Mouse (Mus musculus): Measurements from ENCODE around the gene Adap1. TPM values are rescaled to one million over a fixed set of nuclear protein-coding genes. Genes with fewer than 3 reads are reported as not detected.

Adap1 gene
- total RNA-seq, 1 experiment, result 65.0 TPM

DNA sequence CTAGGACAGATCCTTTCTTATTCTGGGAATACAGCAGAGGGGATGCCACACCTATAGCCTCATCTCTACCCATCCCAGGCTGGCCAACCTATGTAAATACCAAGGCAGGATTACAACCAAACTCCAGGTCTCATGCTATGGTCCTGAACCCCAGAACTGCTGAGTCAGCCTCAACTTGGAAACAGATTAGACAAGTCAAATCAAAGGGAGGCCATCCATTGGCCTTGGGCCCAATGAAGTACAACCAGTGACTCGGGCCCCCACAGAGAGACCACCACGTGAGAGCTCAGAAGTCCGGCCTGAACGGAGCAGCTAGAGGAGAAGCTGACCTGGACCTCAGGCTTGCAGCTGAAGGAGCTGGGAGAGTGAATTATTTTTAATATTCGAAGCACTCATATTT is 27.7 kb downstream of the Adap1 start:
- no peak overlapping the region for H3K27ac ChIP-seq (ENCODE audit: insufficient read depth, low read depth, low read length, poor library complexity, severe bottlenecking)
- in situ Hi-C loops (cut with MboI; ENCODE audit: low sequenced_read_pairs in 2 of 2, unreplicated experiment in 2 of 2), result no loop called here
- H3K4me3 ChIP-seq (ENCODE audit: insufficient read depth in 1 of 2, low read depth in 1 of 2, low read length in 2 of 2, poor library complexity in 1 of 2, severe bottlenecking in 1 of 2), result no peak overlapping the region
- peaks cover 0 to 18% of the 10 kb centered on the region in 2 experiments; a peak in 2 of 4 replicates for H3K4me1 ChIP-seq (ENCODE audit: control insufficient read depth in 2 of 2, insufficient read depth in 2 of 2, low read length in 2 of 2, poor library complexity in 1 of 2)
- DNase-seq (ENCODE audit: low read depth, low spot score), result no peak
- no peak for TF ChIP-seq HCFC1 (IDR thresholded peaks at IDR 0.05; ENCODE audit: borderline replicate concordance, insufficient read depth, low read length)
- peak; percentile 79 for TF ChIP-seq MAFK (IDR thresholded peaks at IDR 0.05; ENCODE audit: insufficient read depth, low read depth, low read length)
- no peaks in the 10 kb centered on the region; the same call in 1 of the 2 replicates for H3K36me3 ChIP-seq (ENCODE audit: control insufficient read depth, insufficient read depth, low read length, poor library complexity, severe bottlenecking)
- H3K9me3 ChIP-seq (ENCODE audit: control insufficient read depth, insufficient read depth, low read depth, low read length), result no peaks in the 10 kb centered on the region
- H3K9ac ChIP-seq (ENCODE audit: insufficient read depth, low read depth, low read length, poor library complexity, severe bottlenecking), result no peak overlapping the region

GRCm38 (mm10) chr5:139297092-139297491 is 28.3 kb downstream of the Adap1 start:
- H3K4me1 ChIP-seq (ENCODE audit: control insufficient read depth in 2 of 2, insufficient read depth in 2 of 2, low read length in 2 of 2, poor library complexity in 1 of 2), result peaks cover 0 to 22% of the 10 kb centered on the region in 2 experiments; a peak in 2 of 4 replicates
- no peak overlapping the region for H3K4me3 ChIP-seq (ENCODE audit: insufficient read depth in 1 of 2, low read depth in 1 of 2, low read length in 2 of 2, poor library complexity in 1 of 2, severe bottlenecking in 1 of 2)
- no peaks in the 10 kb centered on the region; the same call in 1 of the 2 replicates for H3K36me3 ChIP-seq (ENCODE audit: control insufficient read depth, insufficient read depth, low read length, poor library complexity, severe bottlenecking)
- H3K27ac ChIP-seq (ENCODE audit: insufficient read depth, low read depth, low read length, poor library complexity, severe bottlenecking), result no peak overlapping the region
- no peaks in the 10 kb centered on the region for H3K9me3 ChIP-seq (ENCODE audit: control insufficient read depth, insufficient read depth, low read depth, low read length)
- DNase-seq (ENCODE audit: low read depth, low spot score), result no peak
- TF ChIP-seq HCFC1 (IDR thresholded peaks at IDR 0.05; ENCODE audit: borderline replicate concordance, insufficient read depth, low read length) (no peak), MAFK (IDR thresholded peaks at IDR 0.05; ENCODE audit: insufficient read depth, low read depth, low read length) (no peak), ZNF384 (IDR thresholded peaks at IDR 0.05; ENCODE audit: low read depth, low read length) (no peak), CHD2 (IDR thresholded peaks at IDR 0.05; ENCODE audit: low read depth, low read length) (no peak), ZC3H11A (IDR thresholded peaks at IDR 0.05; ENCODE audit: borderline replicate concordance, low read depth, low read length) (no peak)
- in situ Hi-C loops (cut with MboI; ENCODE audit: low sequenced_read_pairs in 2 of 2, unreplicated experiment in 2 of 2), result no loop called here
- no peak overlapping the region for H3K9ac ChIP-seq (ENCODE audit: insufficient read depth, low read depth, low read length, poor library complexity, severe bottlenecking)

DNA sequence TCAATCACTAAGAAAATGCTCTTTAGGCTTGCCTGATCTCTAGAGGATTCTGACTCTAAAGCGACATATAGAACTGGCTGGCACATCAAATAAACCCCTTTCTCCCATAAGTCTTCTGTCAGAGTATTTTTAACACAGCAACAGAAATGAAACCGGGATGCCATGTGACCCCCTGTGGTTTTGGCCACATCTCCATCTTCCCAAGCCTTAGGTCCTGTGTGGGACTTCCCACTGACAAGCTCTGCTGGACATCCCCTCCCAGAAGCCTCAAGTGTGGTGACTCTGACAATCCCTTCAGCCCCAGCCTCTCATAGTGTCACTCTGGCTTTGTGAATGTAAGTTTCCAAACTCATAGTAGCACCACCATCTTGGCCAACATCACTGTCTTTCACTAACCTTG is 31.3 kb downstream of the Adap1 start:
- in situ Hi-C loops (cut with MboI; ENCODE audit: low sequenced_read_pairs in 2 of 2, unreplicated experiment in 2 of 2), result no loop called here
- Histone ChIP-seq H3K4me3 (ENCODE audit: insufficient read depth in 1 of 2, low read depth in 1 of 2, low read length in 2 of 2, poor library complexity in 1 of 2, severe bottlenecking in 1 of 2) (no peak overlapping the region), H3K4me1 (ENCODE audit: control insufficient read depth in 2 of 2, insufficient read depth in 2 of 2, low read length in 2 of 2, poor library complexity in 1 of 2) (peaks cover 0 to 16% of the 10 kb centered on the region in 2 experiments; a peak in 2 of 4 replicates), H3K9me3 (ENCODE audit: control insufficient read depth, insufficient read depth, low read depth, low read length) (no peaks in the 10 kb centered on the region), H3K27ac (ENCODE audit: insufficient read depth, low read depth, low read length, poor library complexity, severe bottlenecking) (no peak overlapping the region), H3K9ac (ENCODE audit: insufficient read depth, low read depth, low read length, poor library complexity, severe bottlenecking) (no peak overlapping the region), H3K36me3 (ENCODE audit: control insufficient read depth, insufficient read depth, low read length, poor library complexity, severe bottlenecking) (peaks cover 7% of the 10 kb centered on the region; the same call in 1 of the 2 replicates)
- no peak for DNase-seq (ENCODE audit: low read depth, low spot score)
- TF ChIP-seq ZC3H11A (IDR thresholded peaks at IDR 0.05; ENCODE audit: borderline replicate concordance, low read depth, low read length) (no peak), HCFC1 (IDR thresholded peaks at IDR 0.05; ENCODE audit: borderline replicate concordance, insufficient read depth, low read length) (no peak)

DNA sequence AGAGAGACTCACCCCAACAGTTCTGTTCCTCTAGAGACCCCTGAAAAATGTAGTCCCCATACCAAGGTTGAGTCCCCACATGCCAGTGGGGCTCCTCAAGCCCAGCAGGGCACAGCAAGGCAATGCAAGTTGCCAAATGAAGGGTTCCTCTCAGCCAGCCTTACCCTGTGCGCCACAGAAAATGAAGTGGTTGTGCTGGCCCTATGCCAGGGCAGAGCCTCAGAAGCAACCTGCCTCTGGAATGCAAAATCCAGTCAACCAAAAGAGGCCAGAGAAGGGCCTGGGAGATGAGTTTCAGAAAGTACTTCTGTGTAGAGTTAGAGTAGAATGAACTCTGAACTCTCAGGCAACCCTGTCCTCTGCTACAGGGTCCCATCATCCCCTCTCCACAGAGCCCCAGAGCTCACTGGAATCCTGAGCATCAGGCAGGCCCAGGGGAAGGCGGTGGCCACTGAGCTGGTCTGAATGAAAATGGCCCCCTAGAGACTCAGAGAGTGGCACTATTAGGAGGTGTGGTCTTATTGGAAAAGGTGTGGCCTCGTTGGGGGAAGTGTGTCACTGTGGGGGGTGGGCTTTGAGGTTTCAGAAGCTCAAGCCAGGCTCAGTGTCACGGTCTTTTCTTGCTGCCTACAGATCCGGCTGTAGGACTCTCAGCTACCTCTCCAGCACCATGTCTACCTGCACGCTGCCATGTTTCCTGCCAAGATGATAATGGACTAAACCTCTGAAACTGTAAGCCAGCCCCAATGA is 33.4 kb downstream of the Adap1 start:
- H3K9ac ChIP-seq (ENCODE audit: insufficient read depth, low read depth, low read length, poor library complexity, severe bottlenecking), result no peak overlapping the region
- H3K27ac ChIP-seq (ENCODE audit: insufficient read depth, low read depth, low read length, poor library complexity, severe bottlenecking), result no peak overlapping the region
- DNase-seq (ENCODE audit: low read depth, low spot score), result peak; percentile 29
- in situ Hi-C loops (cut with MboI; ENCODE audit: low sequenced_read_pairs in 2 of 2, unreplicated experiment in 2 of 2), result no loop called here
- H3K9me3 ChIP-seq (ENCODE audit: control insufficient read depth, insufficient read depth, low read depth, low read length), result no peaks in the 10 kb centered on the region
- no peak for TF ChIP-seq HCFC1 (IDR thresholded peaks at IDR 0.05; ENCODE audit: borderline replicate concordance, insufficient read depth, low read length)
- H3K4me3 ChIP-seq (ENCODE audit: insufficient read depth in 1 of 2, low read depth in 1 of 2, low read length in 2 of 2, poor library complexity in 1 of 2, severe bottlenecking in 1 of 2), result no peak overlapping the region
- peaks cover 0 to 10% of the 10 kb centered on the region in 2 experiments; a peak in 2 of 4 replicates for H3K4me1 ChIP-seq (ENCODE audit: control insufficient read depth in 2 of 2, insufficient read depth in 2 of 2, low read length in 2 of 2, poor library complexity in 1 of 2)
- H3K36me3 ChIP-seq (ENCODE audit: control insufficient read depth, insufficient read depth, low read length, poor library complexity, severe bottlenecking), result peaks cover 9% of the 10 kb centered on the region; the same call in 1 of the 2 replicates

Data from ES-E14 (cell line).